Mouse (Mus musculus) skeletal muscle tissue, postnatal 0 days (tissue): Measurements from ENCODE around the gene C1qtnf6. TPM values are rescaled to one million over a fixed set of nuclear protein-coding genes. Genes with fewer than 3 reads are reported as not detected.

ENCODE experiments used
- polyA plus RNA-seq: library from polyadenylated mRNA; unstranded; fragments of >200 nt; fragmentation: Nextera tagmentation; extraction: Ambion mirVana; gene quantifications from 2 replicates; pipeline ENCODE4 v1.2.1, GENCODE M21; 2015

C1qtnf6 gene
- 23.9 and 32.8 TPM in 2 replicates for polyA plus RNA-seq

GRCm38 (mm10) chr15:78530671-78531450 is at the start of gene C1qtnf6:
Gene C1qtnf6 (minus strand): TSS chr15:78531416.

GRCm38 (mm10) chr15:78572658-78573397 is 41.6 kb upstream of the C1qtnf6 start, which contains the start of gene Rac2:
Gene Rac2 (minus strand): TSS chr15:78572783.

DNA sequence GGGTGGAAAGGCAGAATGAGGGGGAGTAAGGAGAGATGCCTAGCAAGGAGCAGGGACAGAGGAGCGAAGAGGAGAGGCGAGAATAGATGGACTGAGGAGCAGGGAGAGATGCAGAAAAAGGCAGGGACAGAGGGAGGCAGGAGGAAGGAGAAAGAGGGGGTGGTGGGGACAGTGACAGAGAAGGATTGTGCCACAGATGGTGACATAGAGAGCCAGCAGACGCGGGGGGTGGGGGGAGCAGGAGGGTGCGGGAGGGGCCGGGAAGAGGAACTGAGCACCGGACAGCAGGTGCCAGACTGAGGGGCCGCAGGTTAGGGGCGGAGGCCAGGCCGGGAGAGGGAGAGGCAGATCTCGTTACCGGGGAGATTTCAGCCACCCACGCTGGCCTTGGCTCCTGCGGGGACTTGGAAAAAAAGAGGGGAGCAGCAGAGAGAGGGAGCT is 13.4 kb upstream of the C1qtnf6 start, which contains the start of gene Sstr3:
Sstr3 (minus strand) TSS at position 125 of the 441 bp plus-strand sequence.

DNA sequence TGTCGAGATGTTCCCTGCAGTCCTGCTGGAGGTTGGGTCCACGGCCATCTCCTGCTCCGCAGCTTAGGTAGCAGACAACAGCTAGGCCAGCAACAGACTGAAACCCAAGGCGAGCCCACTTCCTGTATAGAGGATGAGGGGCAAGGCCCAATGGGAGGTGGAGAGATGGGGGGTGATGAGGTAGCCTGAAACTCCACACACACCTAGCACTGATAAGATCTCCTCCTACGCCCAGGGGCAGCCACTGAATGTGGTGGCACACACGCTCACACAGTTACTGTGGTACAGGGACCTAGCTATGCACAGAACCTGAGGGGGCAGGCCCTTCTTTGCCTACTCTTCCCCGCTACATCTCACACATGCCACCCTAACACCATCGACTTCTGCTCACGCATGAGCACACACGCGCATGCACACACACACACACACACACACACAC is 36.2 kb downstream of the C1qtnf6 start, which contains the start of gene Il2rb:
Il2rb (minus strand) TSS at position 304 of the 439 bp plus-strand sequence.

Other genes starting within 250 kb of the C1qtnf6 start
- 1.3 TPM in 2 replicates for gene Csf2rb2, start 225.7 kb downstream of the C1qtnf6 start, polyA plus RNA-seq
- 2.7 and 4.1 TPM in 2 replicates for gene Csf2rb, start 205.7 kb downstream of the C1qtnf6 start, polyA plus RNA-seq
- not detected in 2 replicates for gene Tex33, start 135.5 kb downstream of the C1qtnf6 start, polyA plus RNA-seq
- 20.1 and 42.8 TPM in 2 replicates for gene Tst, start 125.5 kb downstream of the C1qtnf6 start, polyA plus RNA-seq
- 1.2 TPM in 2 replicates for gene Mpst, start 125.0 kb downstream of the C1qtnf6 start, polyA plus RNA-seq
- 26.1 and 33.4 TPM in 2 replicates for gene Kctd17, start 102.9 kb downstream of the C1qtnf6 start, polyA plus RNA-seq
- 0.27 and 0.58 TPM in 2 replicates for gene Tmprss6, start 62.8 kb downstream of the C1qtnf6 start, polyA plus RNA-seq
- 0.15 and 0.30 TPM in 2 replicates for gene Il2rb, start 36.1 kb downstream of the C1qtnf6 start, polyA plus RNA-seq
- not detected in 2 replicates for gene Sstr3, start 13.3 kb upstream of the C1qtnf6 start, polyA plus RNA-seq
- gene Rac2, start 41.4 kb upstream of the C1qtnf6 start, polyA plus RNA-seq = 14.9 and 21.3 TPM in 2 replicates
- gene Cyth4, start 65.6 kb upstream of the C1qtnf6 start, polyA plus RNA-seq = 6.9 and 8.9 TPM in 2 replicates
- gene Elfn2, start 187.4 kb upstream of the C1qtnf6 start, polyA plus RNA-seq = 0.03 and 0.17 TPM in 2 replicates
- gene Mfng, start 242.1 kb upstream of the C1qtnf6 start, polyA plus RNA-seq = 10.2 and 21.9 TPM in 2 replicates